Mouse (Mus musculus): ENCODE data around the gene Eif4e2. TPM values are rescaled to one million over a fixed set of nuclear protein-coding genes. Genes with fewer than 3 reads are reported as not detected.
A peak's percentile ranks its signal among the peaks of the same experiment; 100 is the strongest.

The Eif4e2 gene
- polyA plus RNA-seq, 1 experiment from 2014 or later = 74.7 TPM

- 66% methylated on average over 5 of the region's 5 CpGs for WGBS
Measured at GRCm38 (mm10) chr1:87180896-87181295, 32.8 kb upstream of the Eif4e2 start.

GRCm38 (mm10) chr1:87183013-87183412, 30.7 kb upstream of the Eif4e2 start, which contains the start of gene Prss56:
Prss56 (plus strand) TSS chr1:87183313.
- H3K27me3 ChIP-seq (ENCODE audit: control insufficient read depth, insufficient read depth, low read length) = peaks cover 49% of the 10 kb centered on the region
- peaks cover 14% of the 10 kb centered on the region; the same call in 1 of the 2 replicates for H3K4me1 ChIP-seq (replicated peaks; ENCODE audit: control insufficient read depth, insufficient read depth, low read length)
- 64% methylated on average over 9 of the region's 9 CpGs for WGBS
- ATAC-seq (ENCODE audit: low FRiP score) (no peak), DNase-seq (ENCODE audit: low spot score) (no peak)
- no peak within 1 kb of the TSS for H3K4me3 ChIP-seq (replicated peaks; ENCODE audit: low read length)
- no peaks in the 10 kb centered on the region for H3K9me3 ChIP-seq (ENCODE audit: control insufficient read depth, low read length)
- no peak within 1 kb of the TSS for H3K9ac ChIP-seq
- no peaks in the 10 kb centered on the region for H3K36me3 ChIP-seq (replicated peaks; ENCODE audit: control insufficient read depth, insufficient read depth)
- H3K4me2 ChIP-seq (replicated peaks) = no peak within 1 kb of the TSS
- H3K27ac ChIP-seq = no peak within 1 kb of the TSS

More at GRCm38 (mm10) chr1:87180896-87181295, 32.8 kb upstream of the Eif4e2 start:
- Histone ChIP-seq H3K4me2 (replicated peaks) (no peak overlapping the region), H3K36me3 (replicated peaks; ENCODE audit: control insufficient read depth, insufficient read depth) (no peaks in the 10 kb centered on the region), H3K9me3 (ENCODE audit: control insufficient read depth, low read length) (no peaks in the 10 kb centered on the region), H3K4me3 (replicated peaks; ENCODE audit: low read length) (no peak overlapping the region), H3K27me3 (ENCODE audit: control insufficient read depth, insufficient read depth, low read length) (peaks cover 33% of the 10 kb centered on the region), H3K4me1 (replicated peaks; ENCODE audit: control insufficient read depth, insufficient read depth, low read length) (peaks cover 14% of the 10 kb centered on the region), H3K9ac (no peak overlapping the region), H3K27ac (no peak overlapping the region)
- no peak for DNase-seq (ENCODE audit: low spot score)
- no peak for ATAC-seq (ENCODE audit: low FRiP score)

DNA sequence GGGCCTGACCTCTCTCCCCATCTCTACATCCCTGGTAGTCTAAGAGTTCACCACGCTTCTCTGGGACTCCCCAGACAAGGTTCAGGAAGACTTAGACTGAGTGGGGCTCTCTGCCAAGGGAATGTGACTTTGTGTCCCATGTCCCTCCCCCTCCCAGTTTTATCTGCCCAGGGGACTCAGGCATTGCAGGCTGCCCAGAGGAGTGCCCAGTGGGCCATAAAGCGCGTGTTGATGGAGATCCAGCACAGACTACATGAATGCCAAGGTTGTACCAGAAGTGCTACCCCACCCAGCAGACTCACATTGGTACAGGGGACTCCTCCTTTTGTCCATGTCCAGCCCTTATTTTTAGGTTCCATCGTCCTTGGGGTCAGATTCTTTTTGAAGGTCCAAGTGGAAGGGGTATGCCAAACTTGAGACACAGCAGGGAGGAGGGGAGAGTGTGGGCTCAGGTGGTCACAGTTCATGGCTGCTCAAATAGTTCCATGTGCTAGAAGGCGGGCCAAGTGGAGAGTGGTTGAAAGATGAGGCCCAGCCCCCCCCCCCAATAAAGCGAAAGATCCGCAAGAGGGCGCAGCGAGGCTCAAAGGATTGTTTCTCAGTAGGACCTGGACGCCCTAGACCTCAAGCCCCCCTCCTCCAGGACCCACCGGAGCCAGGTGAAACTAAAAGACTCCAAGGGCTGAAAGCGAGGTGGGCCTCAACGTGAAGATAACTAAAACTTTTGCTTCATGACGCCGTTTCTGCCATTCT, 29.5 kb upstream of the Eif4e2 start:
- Histone ChIP-seq H3K9me3 (ENCODE audit: control insufficient read depth, low read length) (no peaks in the 10 kb centered on the region), H3K4me3 (replicated peaks; ENCODE audit: low read length) (no peak overlapping the region), H3K9ac (no peak overlapping the region), H3K36me3 (replicated peaks; ENCODE audit: control insufficient read depth, insufficient read depth) (no peaks in the 10 kb centered on the region), H3K27ac (no peak overlapping the region), H3K4me2 (replicated peaks) (peak overlapping the region; percentile 35), H3K27me3 (ENCODE audit: control insufficient read depth, insufficient read depth, low read length) (peaks cover 49% of the 10 kb centered on the region), H3K4me1 (replicated peaks; ENCODE audit: control insufficient read depth, insufficient read depth, low read length) (peaks cover 14% of the 10 kb centered on the region; the same call in 1 of the 2 replicates)
- ATAC-seq (ENCODE audit: low FRiP score) = no peak
- DNase-seq (ENCODE audit: low spot score) = no peak
- 33% methylated on average over 15 of the region's 15 CpGs for WGBS

DNA sequence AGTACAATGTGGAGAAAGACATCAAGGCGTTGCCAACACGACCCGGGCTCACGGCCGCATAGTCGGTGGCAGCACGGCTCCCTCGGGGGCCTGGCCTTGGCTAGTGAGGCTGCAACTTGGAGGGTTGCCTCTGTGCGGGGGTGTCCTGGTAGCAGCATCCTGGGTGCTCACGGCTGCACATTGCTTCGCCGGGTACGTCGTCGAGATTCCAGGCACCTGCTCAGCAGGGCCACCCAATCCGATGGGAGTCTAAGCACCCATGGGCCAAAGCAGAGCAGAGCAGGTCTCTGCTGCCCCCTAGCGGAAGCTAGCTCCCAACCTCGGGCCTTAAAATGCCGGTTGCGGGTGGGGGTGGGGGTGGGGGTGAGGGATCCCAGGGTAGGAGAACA, 29.0 kb upstream of the Eif4e2 start:
- peaks cover 14% of the 10 kb centered on the region; the same call in 1 of the 2 replicates for H3K4me1 ChIP-seq (replicated peaks; ENCODE audit: control insufficient read depth, insufficient read depth, low read length)
- 8% methylated on average over 20 of the region's 20 CpGs for WGBS
- DNase-seq (ENCODE audit: low spot score) (peak; percentile 74), ATAC-seq (ENCODE audit: low FRiP score) (0 out of 2 replicates have a peak, but pooled peaks have one; percentile 15)
- H3K4me2 ChIP-seq (replicated peaks) = peak overlapping the region; percentile 35
- 0 out of 2 replicates have a peak overlapping the region, but pooled peaks have one; percentile 25 for H3K9ac ChIP-seq
- no peak overlapping the region for H3K27ac ChIP-seq
- no peaks in the 10 kb centered on the region for H3K9me3 ChIP-seq (ENCODE audit: control insufficient read depth, low read length)
- no peak overlapping the region for H3K4me3 ChIP-seq (replicated peaks; ENCODE audit: low read length)
- no peaks in the 10 kb centered on the region for H3K36me3 ChIP-seq (replicated peaks; ENCODE audit: control insufficient read depth, insufficient read depth)
- peaks cover 49% of the 10 kb centered on the region for H3K27me3 ChIP-seq (ENCODE audit: control insufficient read depth, insufficient read depth, low read length)

DNA sequence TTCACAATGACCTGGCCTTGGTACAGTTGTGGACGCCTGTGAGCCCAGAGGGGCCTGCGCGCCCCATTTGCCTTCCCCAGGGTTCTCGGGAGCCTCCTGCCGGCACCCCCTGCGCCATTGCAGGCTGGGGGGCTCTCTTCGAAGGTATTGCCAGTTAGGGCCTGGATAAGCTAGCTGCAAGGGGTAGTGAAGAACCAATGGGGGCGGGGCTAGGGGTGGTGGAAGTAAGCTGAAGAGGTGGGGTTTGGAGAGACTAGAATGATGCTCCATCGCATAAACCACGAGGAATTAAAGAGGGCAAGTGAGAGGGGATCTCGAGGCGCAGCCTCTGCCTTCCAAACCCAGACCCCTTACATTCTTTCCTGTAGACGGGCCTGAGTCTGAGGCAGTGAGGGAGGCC, 28.2 kb upstream of the Eif4e2 start:
- DNase-seq (ENCODE audit: low spot score) = no peak
- no peak overlapping the region for H3K9ac ChIP-seq
- no peak overlapping the region for H3K27ac ChIP-seq
- no peaks in the 10 kb centered on the region for H3K36me3 ChIP-seq (replicated peaks; ENCODE audit: control insufficient read depth, insufficient read depth)
- H3K4me1 ChIP-seq (replicated peaks; ENCODE audit: control insufficient read depth, insufficient read depth, low read length) = peaks cover 14% of the 10 kb centered on the region; the same call in 1 of the 2 replicates
- peaks cover 49% of the 10 kb centered on the region for H3K27me3 ChIP-seq (ENCODE audit: control insufficient read depth, insufficient read depth, low read length)
- ATAC-seq (ENCODE audit: low FRiP score) = 0 out of 2 replicates have a peak, but pooled peaks have one; percentile 27
- 12% methylated on average over 13 of the region's 13 CpGs for WGBS
- no peak overlapping the region for H3K4me2 ChIP-seq (replicated peaks)
- no peaks in the 10 kb centered on the region for H3K9me3 ChIP-seq (ENCODE audit: control insufficient read depth, low read length)
- no peak overlapping the region for H3K4me3 ChIP-seq (replicated peaks; ENCODE audit: low read length)

DNA sequence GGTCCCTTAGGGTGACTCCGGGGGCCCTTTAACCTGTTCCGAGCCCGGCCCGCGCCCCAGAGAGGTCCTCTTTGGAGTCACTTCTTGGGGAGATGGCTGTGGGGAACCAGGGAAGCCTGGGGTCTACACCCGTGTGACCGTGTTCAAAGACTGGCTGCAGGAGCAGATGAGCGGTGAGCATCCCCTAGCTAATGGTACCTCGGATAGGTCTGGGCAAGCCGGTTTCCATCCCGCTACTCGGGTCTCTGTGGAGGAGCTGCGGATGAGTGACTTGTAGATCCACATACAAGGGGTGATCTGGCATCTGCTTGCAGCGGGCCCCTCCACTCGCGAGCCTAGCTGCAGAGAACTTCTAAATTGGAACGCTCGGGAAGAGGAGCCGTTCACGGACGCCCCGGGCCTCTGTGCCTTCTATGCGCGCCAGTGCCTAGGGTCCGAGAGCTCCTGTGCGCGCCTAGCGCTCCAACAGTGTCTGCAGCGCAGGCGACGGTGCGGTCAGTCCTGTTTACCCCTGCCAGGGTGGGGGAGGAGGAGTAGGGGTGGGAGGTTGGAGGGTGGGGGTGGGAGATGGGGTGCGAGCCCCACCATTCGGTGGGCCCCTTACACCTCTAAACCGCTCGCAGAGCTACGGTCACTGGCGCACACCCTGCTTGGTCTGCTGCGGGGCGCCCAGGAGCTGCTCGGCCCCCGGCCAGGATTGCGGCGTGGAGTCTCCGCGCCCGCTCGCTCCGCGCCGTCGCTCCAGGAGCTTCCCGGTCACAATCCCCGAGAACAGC, 27.3 kb upstream of the Eif4e2 start:
- no peaks in the 10 kb centered on the region for H3K36me3 ChIP-seq (replicated peaks; ENCODE audit: control insufficient read depth, insufficient read depth)
- peak overlapping the region; percentile 59 for H3K9ac ChIP-seq
- H3K9me3 ChIP-seq (ENCODE audit: control insufficient read depth, low read length) = no peaks in the 10 kb centered on the region
- H3K27me3 ChIP-seq (ENCODE audit: control insufficient read depth, insufficient read depth, low read length) = peaks cover 49% of the 10 kb centered on the region
- H3K4me2 ChIP-seq (replicated peaks) = peak overlapping the region; percentile 76
- ATAC-seq (ENCODE audit: low FRiP score) (peak; percentile 54), DNase-seq (ENCODE audit: low spot score) (no peak)
- H3K27ac ChIP-seq = no peak overlapping the region
- 2% methylated on average over 54 of the region's 54 CpGs for WGBS
- peak overlapping the region; percentile 49 for H3K4me3 ChIP-seq (replicated peaks; ENCODE audit: low read length)
- peaks cover 14% of the 10 kb centered on the region; the same call in 1 of the 2 replicates for H3K4me1 ChIP-seq (replicated peaks; ENCODE audit: control insufficient read depth, insufficient read depth, low read length)

GRCm38 (mm10) chr1:87187037-87187355, 26.7 kb upstream of the Eif4e2 start:
- H3K36me3 ChIP-seq (replicated peaks; ENCODE audit: control insufficient read depth, insufficient read depth) = no peaks in the 10 kb centered on the region
- no peaks in the 10 kb centered on the region for H3K9me3 ChIP-seq (ENCODE audit: control insufficient read depth, low read length)
- WGBS = 2% methylated on average over 15 of the region's 15 CpGs
- H3K4me2 ChIP-seq (replicated peaks) = peak overlapping the region; percentile 76
- H3K27me3 ChIP-seq (ENCODE audit: control insufficient read depth, insufficient read depth, low read length) = peaks cover 49% of the 10 kb centered on the region
- peak overlapping the region; percentile 49 for H3K4me3 ChIP-seq (replicated peaks; ENCODE audit: low read length)
- ATAC-seq (ENCODE audit: low FRiP score) (no peak; the same call in 1 of the 2 replicates), DNase-seq (ENCODE audit: low spot score) (peak; percentile 89)
- no peak overlapping the region for H3K27ac ChIP-seq
- H3K9ac ChIP-seq = peak overlapping the region; percentile 59
- H3K4me1 ChIP-seq (replicated peaks; ENCODE audit: control insufficient read depth, insufficient read depth, low read length) = peaks cover 14% of the 10 kb centered on the region; the same call in 1 of the 2 replicates

- Histone ChIP-seq H3K9ac (no peak within 1 kb of the TSS), H3K4me3 (replicated peaks; ENCODE audit: low read length) (no peak within 1 kb of the TSS), H3K4me2 (replicated peaks) (no peak within 1 kb of the TSS), H3K27me3 (ENCODE audit: control insufficient read depth, insufficient read depth, low read length) (peaks cover 21% of the 10 kb centered on the region), H3K27ac (no peak within 1 kb of the TSS), H3K36me3 (replicated peaks; ENCODE audit: control insufficient read depth, insufficient read depth) (no peaks in the 10 kb centered on the region), H3K9me3 (ENCODE audit: control insufficient read depth, low read length) (no peaks in the 10 kb centered on the region), H3K4me1 (replicated peaks; ENCODE audit: control insufficient read depth, insufficient read depth, low read length) (peaks cover 8% of the 10 kb centered on the region; the same call in 1 of the 2 replicates)
- DNase-seq (ENCODE audit: low spot score) = no peak
- no peak for ATAC-seq (ENCODE audit: low FRiP score)
- 37% methylated on average over 4 of the region's 4 CpGs for WGBS
Measured at GRCm38 (mm10) chr1:87190429-87190828, 23.3 kb upstream of the Eif4e2 start, which contains the start of gene Chrnd. Chrnd (plus strand) TSS chr1:87190607.

DNA sequence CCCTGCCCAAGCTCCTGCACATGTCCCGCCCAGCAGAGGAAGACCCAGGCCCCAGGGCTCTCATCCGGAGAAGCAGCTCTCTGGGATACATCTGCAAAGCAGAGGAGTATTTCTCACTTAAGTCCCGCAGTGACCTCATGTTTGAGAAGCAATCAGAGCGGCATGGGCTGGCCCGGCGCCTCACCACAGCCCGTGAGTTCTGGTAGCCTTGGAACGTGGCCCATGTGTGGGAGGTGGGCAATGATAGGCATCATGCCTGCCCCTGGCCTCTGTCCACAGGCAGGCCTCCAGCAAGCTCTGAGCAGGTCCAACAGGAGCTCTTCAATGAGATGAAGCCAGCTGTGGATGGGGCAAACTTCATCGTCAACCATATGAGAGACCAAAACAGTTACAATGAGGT, 16.4 kb upstream of the Eif4e2 start:
- H3K4me1 ChIP-seq (replicated peaks; ENCODE audit: control insufficient read depth, insufficient read depth, low read length) = no peaks in the 10 kb centered on the region
- H3K27me3 ChIP-seq (ENCODE audit: control insufficient read depth, insufficient read depth, low read length) = no peaks in the 10 kb centered on the region
- no peak for ATAC-seq (ENCODE audit: low FRiP score)
- H3K9me3 ChIP-seq (ENCODE audit: control insufficient read depth, low read length) = no peaks in the 10 kb centered on the region
- no peak overlapping the region for H3K4me2 ChIP-seq (replicated peaks)
- H3K27ac ChIP-seq = no peak overlapping the region
- H3K9ac ChIP-seq = no peak overlapping the region
- no peak for DNase-seq (ENCODE audit: low spot score)
- WGBS = 85% methylated on average over 9 of the region's 9 CpGs
- H3K4me3 ChIP-seq (replicated peaks; ENCODE audit: low read length) = no peak overlapping the region
- no peaks in the 10 kb centered on the region for H3K36me3 ChIP-seq (replicated peaks; ENCODE audit: control insufficient read depth, insufficient read depth)
